Mouse (Mus musculus) natural killer cell, adult 2 months (primary cell): ENCODE results near the gene Top2a.

Experiments used
- DNase-seq, 2 experiments: peaks; one replicate each; pipeline ENCODE4 v3.0.0; 2022; ENCODE audit warnings: low spot score in 2 of 2

The Top2a gene

DNA sequence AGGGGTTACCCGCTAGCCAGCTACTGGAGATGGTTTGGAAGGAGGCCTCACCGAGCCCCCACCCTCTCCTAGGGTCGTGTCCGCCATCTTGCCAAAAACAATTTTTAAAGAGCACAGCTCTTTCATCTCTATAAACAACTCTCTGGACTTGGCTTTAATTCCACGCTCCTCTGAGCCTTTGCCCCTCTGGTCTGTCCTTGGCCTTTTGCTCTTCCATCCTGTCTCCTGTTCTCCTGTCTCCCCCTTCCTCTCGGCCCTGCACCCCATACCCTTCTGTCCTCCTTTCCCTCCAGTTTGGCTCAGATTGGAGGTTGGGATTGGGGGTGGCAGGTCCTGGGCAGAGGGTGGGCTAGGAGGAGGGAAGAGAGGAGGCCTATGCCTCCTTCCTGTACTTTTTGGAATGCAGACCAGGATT, 59.8 kb downstream of the Top2a start:
- DNase-seq = no peak

DNA sequence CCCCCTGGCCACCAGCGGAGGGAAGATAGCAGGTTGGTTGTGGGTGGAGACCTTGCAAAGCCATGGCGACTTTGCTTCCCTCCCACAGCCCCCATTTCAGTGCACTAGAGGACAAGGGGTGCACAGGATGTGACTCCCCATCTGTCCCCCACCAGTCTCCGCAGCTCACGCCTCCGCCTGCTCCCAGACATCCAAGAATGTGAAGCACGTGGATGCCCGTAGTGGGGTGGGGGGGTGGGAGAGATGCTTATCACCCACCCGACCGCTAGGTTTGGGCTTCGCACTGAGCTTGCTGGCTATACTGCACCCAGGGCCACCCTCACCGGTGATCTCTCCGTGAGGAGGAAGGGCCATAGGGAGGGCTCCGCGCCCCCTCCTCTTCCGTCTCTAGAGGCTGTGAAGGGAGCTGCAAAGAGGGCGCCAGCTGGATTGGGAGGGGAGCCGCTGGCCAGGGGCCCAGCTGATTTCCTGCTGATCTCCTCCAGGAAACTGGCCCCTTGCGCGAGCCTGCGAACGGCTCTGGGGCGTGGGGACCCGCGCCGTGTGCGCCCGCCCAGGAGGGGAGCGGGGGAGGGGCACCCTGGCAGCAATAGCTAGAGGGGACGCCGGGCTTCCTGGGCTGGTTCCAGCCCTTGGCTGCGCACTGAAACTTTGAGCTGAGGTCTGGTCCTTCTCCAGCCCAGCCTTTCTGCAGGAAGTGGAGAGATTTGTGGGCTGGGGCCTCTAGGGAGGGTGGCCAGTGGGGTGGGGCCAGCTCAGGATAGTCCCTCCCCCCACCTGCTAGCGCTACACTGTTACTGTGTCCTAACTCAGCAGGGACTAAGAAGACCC, 60.6 kb downstream of the Top2a start:
- DNase-seq = peak; percentile 49 to 52

DNA sequence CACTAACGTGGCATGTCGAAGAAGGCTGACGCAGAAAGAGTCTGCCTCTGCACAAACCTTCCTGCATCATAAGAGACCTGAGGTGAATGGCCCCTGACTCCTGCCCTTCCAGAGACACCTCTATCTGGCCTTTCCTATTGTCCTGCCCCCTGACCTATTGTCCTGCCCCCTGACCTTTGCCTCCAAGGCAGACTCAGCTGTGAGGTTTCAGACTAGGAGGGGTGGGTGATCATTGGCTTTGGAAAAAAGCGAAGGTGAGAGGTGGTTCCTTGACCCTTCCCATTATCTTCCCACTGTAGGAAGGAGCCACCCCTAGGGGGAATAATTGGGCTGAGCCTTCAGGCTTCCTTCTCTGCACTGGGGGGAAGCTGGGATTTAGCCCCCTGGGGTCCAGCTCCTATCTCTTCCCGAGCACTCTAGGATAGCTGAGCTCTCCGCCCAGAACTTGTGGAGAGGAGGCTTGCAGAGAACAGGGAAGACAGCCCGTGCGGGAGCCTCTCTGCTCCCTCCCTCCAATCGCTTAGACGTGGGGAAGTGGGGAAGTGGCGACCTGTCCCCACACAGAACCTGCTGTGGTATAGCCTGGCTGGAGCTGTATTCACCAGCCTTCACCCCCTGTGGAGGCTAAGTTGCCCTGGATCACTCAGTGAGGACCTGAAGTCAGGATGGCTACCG, 61.4 kb downstream of the Top2a start:
- DNase-seq = no peak

DNA sequence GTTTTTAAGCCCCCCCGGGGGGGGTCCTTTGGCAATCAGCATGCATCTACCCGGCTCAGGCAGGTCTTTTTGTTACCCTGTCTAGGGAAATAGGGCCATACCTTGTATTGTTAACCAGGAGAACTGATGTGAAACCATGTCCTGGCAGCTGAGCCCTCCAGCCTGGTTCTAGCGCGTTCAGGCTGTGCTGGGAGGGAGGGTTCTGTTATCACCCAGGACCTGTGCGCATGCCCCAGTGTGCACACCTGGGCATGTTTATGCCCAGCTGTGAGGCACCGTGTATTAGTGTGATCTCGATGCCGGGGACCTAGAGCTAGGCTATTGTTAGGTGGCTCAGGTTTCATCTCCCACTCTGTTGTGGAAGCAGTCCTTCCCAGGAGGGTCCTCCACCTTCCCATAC, 62.2 kb downstream of the Top2a start:
- peak in 1 of 2 experiments; percentile 52 for DNase-seq

DNA sequence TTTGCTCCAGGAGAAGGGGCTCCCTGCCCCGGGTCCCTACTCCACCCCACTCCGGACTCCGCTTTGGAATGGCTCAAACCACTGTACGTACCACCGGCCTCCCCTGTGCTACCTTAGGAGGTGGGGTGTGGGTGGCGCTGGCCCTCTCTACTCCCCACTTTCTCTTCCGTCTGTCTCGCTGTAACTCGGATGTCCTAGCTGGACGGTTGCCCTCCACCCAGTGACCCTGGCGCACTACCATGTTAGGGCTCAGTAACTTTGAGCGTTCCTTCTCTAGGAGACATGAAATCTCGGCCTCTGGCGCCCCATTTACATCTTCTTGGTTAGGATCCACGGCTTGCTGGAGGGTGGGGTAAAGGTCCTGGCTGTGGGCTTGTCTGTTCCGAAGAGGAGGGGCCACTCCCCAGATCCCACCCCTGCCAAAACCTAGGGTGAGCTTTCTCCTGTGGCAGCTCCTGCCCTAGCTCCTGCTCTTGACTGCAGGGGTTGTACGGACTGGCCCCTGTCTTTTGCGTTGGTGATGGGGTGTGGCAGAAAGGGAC, 62.9 kb downstream of the Top2a start:
- no peak for DNase-seq

DNA sequence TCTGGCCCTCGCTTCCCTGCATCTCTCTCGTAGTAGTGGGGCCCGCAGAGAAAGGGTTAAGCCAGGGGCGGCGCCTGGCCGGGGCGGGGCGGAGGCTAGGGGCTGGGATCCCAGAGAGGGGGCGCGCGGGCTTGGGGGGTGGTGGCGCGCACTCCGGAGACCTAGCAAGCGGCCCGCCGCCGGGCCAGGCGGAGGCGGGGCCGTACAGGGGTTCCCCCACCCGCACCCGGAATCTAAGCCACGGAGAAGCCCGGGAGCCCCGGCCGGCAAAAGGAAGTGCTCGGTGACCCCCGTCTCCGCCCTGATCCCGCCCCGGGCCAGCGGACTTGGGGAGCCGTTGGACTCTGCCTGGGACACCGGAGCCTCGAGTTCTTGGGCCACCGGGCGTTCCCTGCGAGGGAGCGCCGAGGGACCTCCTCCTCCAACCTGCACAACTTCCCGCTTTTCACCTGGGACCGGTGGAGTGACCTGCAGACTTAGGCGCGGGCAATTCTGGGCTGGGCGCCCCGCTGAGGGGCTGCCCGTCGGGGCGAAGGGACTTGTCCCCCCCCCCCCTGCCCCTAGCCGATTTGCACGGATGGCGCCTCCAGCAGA, 63.6 kb downstream of the Top2a start:
- DNase-seq = peak in 1 of 2 experiments; percentile 52

DNA sequence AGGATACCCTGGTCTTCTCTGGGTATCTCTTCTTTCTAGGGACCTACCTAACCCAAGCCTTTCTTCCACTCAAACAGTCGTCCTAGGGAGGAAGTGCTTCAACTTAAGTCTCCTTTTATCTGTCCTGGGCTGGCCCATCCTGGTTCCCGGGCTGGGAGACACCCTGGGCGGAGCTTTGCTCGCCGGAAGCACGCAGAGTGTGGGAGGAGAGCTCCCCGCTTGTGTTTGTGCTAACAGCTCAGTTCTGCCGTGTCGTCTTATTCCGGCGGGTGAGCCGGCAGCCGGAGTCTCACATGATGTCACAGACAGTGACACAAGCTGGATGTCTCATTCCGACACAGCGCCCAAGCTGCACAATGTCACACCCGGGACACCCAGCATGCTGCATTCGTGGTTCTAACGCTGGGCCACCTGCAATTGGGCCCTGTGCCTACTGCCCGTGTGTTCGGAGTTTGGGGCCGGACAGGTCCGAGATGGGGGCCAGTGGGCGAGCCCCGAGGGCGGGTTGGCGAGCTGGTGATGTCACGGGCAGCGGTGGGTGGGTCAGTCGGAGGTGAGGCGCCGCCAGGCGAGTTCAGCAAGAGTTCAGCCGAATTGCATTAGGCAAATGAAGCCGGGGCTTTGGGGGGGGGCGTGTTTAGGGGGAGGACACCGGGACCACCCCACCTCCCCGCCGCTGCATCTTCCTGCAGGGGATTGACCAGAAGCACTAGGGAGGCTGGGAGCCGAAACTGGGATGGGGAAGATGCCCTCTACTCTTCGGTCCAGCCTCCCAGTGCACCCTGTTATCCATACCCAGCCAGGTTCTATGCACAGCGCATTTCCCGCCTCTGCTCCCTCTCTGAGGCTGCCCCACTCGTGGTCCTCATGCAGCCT, 64.3 kb downstream of the Top2a start:
- DNase-seq = peak; percentile 85 to 87

DNA sequence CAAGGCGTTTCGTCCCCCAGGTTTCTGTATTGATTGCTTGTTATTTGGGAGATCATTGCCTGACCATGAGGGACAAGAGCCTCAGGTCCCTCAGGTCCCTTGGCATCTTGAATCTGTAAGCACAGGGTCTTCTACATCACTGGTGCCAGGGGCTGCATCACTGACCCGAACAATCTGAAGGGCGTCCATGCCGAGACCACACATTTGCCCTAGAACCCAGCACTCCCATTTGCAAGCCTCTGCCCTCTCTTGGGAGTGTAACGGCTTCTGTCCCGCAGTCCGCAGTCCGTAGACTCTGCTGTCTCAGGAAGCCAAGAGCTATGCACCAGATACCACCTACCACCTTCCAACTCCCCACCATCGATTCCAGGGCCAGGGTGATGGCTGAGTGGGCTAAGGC, 67.6 kb downstream of the Top2a start:
- DNase-seq = no peak

DNA sequence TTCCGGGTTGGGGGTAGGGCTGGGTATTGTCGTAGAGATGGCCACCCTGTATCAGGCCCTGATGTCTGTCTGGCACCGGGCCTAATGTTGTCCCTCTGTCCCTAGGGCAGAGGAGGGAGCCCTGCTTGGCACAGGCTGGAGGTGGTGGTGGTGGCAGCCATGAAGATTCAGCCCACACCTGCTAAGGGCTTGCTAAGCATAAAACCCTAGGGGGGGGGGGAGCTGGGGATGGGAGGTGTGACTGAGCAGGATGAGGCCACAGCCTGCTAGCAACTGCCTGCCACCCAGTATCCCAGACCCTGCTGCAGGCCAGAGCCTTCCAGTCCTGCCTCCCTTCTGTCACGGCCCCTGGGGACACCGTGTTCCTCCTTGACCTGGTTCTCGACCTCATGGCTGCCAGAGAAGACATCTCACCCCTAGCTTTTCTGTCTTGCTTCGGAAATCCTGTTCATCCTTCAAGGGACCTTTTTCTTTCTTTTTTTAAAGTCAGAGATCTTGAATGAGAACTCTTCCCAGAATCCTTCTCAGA, 68.2 kb downstream of the Top2a start:
- DNase-seq = no peak

DNA sequence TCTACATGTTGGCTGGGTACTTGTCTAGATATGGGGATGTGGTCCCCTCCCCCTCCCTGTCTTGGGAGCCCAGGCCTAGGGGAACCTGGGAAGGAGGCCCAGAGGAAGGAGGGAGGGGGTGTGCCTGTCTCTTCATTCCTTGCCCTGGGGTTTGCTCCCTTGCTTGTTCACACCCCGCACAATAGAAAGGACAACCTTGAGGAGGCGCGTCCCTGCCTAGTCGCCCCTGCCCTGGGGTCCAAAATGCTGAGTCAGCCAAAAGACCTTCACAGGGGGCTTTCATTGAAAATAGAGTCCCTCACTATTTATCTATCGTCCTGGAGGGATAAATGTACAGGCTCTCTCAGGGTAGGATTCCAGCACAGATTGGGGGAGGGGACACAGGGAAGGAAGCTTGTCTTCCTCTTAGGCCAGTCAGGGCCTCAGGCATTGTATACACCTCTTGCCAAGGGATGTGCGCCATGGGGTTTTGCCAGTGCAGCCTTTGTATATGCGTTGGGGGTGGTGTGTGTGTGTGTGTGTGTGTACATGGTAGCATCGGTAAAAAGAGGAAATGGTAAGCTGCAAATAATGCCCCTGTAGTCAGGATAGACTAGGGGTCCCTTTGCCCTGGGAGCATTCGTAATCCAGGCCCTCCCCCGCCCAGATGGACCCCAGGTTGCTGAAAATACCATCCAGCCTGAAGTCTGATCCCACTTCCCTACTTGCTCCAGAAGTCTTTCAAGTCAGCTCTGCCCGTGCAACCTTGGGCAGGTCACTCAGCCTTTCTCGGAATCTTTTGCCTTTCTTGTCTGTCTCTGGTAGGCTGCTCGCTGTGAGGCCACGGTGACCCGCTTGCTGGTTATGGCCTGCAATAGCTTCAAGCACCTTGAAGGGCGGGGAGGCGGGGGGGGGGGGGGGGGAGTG, 68.9 kb downstream of the Top2a start:
- DNase-seq = no peak

DNA sequence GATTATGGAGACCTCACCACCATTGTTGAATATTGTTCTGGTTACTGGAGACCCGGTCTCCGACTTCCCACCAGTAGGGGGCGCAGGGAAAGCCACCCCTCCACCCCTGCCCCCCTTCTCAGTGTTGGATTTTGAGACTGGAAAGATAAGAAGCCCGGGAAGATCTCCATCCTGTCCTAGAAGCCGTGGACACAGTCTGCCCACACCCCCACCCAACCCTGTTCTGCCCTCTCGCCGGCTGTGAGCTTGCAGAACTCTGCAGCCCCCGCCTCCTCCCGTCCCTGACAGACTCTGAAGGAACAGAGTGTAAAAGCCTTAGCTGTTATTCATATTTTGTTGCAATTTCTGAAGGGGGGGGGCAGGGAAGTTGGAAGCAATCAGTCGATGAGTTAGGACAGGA, 69.6 kb downstream of the Top2a start:
- DNase-seq = peak in 1 of 2 experiments; percentile 59

DNA sequence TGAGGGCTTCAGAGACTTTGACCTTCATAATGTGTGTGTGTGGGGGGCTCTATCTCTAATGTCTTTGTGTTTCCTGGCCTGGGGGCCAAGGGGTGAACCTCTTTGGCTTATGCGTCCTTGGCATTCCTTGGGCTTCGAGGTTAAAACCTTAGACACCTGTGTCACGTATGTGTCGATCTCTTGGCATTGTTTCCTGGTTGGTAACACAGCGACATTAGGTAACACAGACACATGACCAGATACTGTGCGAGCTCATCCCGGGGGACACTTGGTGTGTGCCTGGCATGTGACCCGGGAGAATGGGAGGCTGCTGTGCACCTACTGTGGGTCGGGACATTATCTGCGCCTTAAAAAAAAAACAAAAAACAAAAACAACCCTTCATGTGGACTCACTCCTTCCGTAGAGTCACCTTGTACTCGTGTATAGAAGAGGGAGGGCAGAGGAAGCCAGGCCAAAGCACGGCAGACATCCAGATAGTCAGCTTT, 70.1 kb downstream of the Top2a start:
- no peak for DNase-seq

DNA sequence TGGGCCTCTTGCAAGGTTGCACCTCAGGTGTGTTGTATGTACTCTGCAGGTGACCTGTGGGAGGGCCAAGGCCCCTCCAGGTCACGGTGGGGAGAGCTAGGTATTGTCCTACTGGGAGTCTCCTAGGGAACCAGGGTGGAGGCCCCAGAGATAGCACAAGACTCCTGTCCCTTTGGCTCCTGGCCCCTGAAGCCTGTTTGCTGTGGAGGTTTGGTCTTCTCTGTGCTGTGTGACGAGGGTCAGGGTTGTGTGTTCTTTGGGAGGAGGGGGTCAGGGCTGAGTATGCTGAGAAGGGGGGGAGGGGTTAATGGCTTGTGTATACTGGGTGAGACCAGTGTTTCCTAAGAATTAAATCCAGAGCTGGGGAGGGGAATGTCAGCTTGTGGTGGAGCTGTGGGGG, 70.6 kb downstream of the Top2a start:
- DNase-seq = no peak

DNA sequence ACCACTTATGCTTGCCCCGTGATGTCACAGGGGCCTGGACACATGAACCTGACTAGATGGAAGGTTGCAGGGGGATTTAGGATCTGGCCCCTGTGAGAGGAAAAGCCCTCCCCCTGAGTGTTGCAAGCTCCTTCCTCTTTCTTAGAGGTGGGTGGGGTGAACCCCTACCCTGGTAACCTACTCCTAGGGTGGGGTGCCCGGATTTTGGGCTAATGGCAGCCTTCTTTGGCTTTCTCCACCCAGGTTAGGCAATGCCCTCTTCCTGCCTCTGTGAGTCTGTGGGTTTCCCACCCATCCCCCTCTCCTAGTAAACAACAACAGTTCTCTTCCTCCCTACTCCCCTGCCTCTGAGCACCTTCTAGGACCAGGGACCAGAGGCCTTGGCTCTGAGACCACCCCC, 71.3 kb downstream of the Top2a start:
- DNase-seq = no peak

DNA sequence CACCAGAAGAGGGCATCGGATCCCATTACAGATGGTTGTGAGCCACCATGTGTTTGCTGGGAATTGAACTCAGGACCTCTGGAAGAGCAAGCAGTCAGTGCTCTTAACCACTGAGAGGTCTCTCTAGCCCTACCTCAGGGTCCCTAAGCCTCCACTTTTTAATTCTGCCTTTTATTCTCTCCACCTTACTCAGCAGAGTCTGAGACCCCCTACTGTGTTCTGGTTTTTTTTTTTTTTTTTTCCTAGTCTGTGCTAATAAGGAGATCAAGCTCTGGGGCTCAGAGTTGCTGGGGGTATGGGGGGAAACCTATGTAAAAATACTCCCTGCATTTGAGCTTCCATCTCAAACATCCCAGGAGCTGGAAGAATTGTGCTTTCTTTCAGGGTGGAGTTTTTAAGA, 71.9 kb downstream of the Top2a start:
- no peak for DNase-seq

DNA sequence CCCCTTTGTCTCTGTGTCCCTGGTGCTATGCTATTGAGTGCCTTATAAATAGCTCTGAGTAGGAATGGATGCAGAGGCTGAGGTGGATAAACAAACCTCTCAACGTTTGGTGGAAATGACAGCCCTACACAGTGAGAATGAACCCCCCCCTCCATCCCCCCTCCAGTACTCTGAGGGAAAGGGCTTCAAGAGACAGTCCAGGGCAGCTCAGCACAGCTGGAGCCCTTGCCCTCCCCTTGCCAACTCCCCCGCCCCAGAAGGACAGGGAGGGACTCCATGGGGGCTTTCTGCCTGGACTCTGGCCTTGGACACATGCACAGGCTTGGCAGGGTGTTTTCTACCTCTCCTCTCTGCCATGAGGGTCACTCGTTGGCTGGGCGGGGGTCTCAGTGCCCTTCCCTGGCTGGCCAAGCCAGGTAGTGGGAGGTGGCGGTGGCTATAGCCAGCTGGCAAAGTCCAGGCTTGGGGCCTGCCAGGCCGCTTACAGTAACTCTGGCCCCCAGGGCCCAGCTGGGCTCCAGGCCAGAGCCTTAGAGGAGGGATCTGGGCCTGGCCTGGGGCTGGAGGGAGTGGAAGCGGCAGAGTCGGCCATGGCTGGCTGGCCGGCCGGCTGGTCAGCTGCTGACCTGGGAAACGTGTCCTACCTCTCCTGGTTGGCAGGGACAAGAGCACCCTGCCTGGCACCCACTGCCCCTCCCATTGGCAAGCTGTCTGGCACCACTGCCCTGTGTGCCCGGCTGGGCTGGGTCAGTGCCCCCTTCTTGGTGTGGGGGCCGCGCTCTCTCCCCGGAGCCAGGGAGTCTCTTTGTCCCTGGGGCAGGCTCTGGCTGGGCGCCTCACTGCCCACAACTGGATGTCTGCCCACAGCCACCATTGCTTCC, 72.7 kb downstream of the Top2a start:
- DNase-seq = no peak

DNA sequence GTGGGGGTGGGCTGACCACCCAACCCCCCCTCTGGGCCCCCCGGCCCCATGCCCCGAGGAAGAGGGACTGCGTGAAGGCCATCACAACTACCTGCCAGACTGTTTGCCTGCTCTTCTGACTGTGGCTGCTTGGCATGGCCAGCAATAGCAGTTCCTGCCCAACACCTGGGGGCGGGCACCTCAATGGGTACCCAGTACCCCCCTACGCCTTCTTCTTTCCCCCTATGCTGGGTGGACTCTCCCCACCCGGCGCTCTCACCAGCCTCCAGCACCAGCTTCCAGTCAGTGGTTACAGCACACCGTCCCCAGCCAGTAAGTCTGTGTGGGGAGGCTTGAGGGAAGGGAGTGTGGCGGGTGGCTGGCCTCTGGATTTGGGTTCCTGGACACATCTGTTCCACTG, 73.5 kb downstream of the Top2a start:
- no peak for DNase-seq

DNA sequence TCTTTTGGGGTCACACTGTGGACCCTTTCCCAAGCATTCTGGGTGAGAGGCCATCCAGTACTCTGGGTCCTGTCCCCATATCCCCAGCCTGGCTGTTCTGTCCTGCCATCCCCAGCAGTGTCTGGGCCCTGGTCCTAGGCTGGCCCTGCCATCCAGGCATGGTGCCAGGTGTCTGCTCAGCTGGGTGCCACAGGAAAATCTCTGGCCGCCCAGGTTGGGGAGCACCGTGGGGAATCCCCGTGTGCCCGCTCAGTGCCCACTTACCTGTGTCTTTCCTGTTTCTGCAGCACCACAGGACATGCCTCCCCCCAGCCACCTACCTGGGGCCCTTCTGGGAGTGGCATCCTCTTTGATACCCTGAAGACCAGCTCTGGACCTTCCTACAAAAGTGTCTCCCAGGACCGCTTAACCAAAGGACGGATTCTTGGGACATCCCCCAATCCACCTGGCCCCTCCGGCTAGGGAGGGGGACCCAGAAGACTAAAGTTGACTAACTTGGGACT, 74.0 kb downstream of the Top2a start:
- DNase-seq = no peak
